Mouse (Mus musculus) lung, adult 2 months (tissue): ENCODE data around the gene Wdfy1. TPM values are rescaled to one million over a fixed set of nuclear protein-coding genes. Genes with fewer than 3 reads are reported as not detected.
A peak's percentile ranks its signal among the peaks of the same experiment; 100 is the strongest.

ENCODE experiments used
- DNase-seq: peaks from one replicate; pipeline ENCODE4 v3.0.0; 2022
- H3K4me1 ChIP-seq: fragments of 200-500 bp; 2 replicates; pipeline ENCODE4 v1.6.1; 2011; ENCODE audit warnings: low read length; ENCODE audit not compliant: control insufficient read depth, insufficient read depth
- H3K4me3 ChIP-seq: fragments of 200-500 bp; replicated peaks from 2 replicates; pipeline ENCODE3; 2011; ENCODE audit warnings: low read depth, mild to moderate bottlenecking, control low read depth, low read length; ENCODE audit errors: extremely low read depth
- CTCF ChIP-seq: fragments of 200-500 bp; IDR thresholded peaks from 2 replicates; pipeline ENCODE4 v1.5.1; 2011; ENCODE audit warnings: mild to moderate bottlenecking, low read length, control low read depth; ENCODE audit not compliant: insufficient read depth
- POLR2A ChIP-seq: fragments of 200-500 bp; IDR thresholded peaks from 2 replicates; pipeline ENCODE4 v1.6.1; 2011; ENCODE audit warnings: low read depth, mild to moderate bottlenecking, control low read depth, low read length, borderline replicate concordance; ENCODE audit errors: extremely low read depth
- WGBS: fragments of 180-500 bp; shearing (Covaris S2); methylation state at CpG from one replicate; pipeline ENCODE4 v1.1.7; 2018; 5-methylcytosine and 5-hydroxymethylcytosine counted together
- polyA plus RNA-seq: library from polyadenylated mRNA; depleted of rRNA; stranded (reverse); fragments of >200 nt; gene quantifications from 2 replicates; pipeline ENCODE4 v1.2.3, GENCODE M21; 2012

The Wdfy1 gene
- polyA plus RNA-seq, 1 experiment: 42.4 TPM

DNA sequence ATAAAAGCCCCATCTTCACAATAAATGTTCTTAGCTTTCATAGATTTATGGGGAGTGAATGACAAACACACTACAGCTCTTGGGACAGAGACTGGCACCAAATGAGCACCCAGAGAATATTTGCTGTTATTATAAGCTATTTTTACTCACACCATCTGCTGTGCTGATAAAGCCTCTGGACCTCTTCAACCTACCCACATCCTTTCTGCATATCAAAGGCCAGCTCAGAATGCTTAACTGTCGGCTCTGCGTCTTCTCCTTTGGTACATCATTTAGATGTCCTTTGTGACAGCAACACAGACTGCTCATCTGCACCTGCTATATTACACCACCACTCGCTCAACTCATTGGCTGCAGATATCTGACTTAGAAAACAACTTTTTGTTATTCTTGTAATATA is 21.1 kb upstream of the Wdfy1 start:
- H3K4me1 ChIP-seq: no peaks in the 10 kb centered on the region
- TF ChIP-seq POLR2A (no peak), CTCF (no peak)
- 93% methylated on average over 3 of the region's 3 CpGs for WGBS
- no peak for DNase-seq
- no peak overlapping the region for H3K4me3 ChIP-seq

DNA sequence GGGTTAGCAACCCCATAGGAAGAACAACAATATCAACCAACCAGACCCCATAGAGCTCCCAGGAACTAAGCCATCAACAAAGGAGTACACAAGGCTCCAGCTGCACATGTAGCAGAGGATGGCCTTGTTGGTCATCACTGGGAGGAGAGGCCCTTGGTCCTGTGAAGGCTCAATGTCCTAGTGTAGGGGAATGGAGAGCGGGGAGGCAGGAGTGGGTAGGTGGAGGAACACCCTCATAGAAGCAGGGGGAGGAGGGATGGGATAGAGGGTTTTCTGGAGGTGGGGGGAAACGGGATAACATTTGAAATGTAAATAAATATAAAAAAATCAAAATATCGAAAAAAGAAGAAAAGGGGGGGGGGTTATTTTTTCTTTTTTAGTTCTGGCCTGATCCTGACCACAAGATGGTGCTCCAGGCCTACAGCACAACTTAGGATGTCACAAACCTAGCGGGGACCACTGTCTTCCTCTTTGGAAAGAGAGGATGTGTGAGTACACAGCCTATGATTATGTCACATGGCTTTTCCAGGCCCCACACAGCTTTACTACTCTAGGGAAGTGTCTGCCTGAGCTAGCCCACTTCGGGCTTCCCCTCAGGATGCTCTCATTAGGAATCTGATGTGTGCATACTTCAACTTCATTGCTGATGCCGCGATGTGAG is 10.5 kb upstream of the Wdfy1 start:
- TF ChIP-seq POLR2A: no peak
- peak; percentile 50 for TF ChIP-seq CTCF
- Histone ChIP-seq H3K4me3 (no peak overlapping the region), H3K4me1 (no peaks in the 10 kb centered on the region)
- no peak for DNase-seq
- WGBS: 57% methylated on average over 7 of the region's 7 CpGs

DNA sequence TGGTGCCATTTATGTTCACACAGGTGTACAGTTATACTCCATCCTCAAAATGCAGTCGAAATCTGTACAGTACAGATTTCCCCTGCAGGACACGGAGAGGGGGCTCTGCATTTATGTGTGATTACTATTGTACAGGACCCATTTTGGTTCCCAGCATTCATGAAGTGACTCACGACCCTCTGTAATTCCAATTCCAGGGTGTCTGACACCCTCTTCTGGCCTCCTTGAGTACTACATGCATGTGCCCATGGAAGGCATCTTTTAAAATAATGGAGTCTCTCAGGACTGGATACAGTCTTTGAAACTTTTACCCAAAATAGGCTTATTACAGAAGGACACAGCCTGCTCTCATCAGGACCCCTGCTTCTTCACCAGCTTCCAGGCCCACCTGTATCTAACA is 6.5 kb upstream of the Wdfy1 start:
- H3K4me3 ChIP-seq: no peak overlapping the region
- 92% methylated on average over 3 of the region's 3 CpGs for WGBS
- no peaks in the 10 kb centered on the region for H3K4me1 ChIP-seq
- no peak for DNase-seq
- TF ChIP-seq POLR2A (no peak), CTCF (0 out of 2 replicates have a peak, but pooled peaks have one; percentile 19)

DNA sequence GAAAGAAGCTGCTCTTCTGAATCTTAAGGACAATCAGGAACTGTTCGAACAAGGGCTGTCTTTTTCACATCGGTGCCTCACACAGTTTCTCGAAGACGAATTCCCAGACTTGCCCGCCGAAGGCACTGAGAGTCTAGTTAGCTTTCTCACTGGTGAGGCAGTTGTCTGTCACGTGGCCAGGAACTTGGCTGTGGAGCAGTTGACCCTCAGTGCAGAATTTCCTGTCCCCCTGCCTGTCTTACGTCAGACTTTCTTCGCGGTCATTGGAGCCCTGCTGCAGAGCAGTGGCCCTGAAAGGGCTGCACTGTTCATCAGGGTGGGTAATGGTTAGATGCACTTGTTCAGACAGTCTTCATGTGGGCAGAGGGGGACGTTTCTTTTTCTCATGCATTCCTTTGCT is 2.1 kb upstream of the Wdfy1 start:
- no peak for TF ChIP-seq POLR2A
- no peak for TF ChIP-seq CTCF

DNA sequence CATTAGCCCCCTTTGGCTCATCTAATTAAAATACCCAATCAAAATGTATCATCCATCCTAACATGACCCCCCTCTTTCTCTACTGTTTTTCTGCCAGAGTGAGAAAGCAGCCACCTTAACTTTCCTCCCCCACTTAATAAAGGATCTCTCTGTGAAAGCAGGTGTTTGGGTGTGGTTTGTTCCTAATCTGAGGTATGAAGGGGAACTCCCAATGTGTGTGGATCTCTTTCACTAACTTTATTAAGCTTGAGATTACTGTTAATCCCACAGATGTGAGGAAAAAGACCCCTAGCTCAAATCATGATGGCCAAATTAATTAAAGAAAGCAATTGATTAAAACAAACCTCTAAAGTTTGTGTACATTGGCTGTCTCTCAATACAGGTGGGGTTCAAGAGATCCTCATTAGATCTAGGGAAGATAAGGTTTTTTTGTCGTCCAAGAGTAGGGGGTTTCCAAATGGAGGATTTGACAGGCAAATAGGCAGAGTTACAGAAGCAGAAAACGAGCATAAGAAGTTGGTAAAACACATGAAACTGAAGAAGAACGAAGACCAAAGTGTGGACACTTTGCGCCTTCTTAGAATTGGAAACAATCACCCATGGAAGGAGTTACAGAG is 1.7 kb downstream of the Wdfy1 start:
- TF ChIP-seq POLR2A (no peak), CTCF (no peak)
- no peak overlapping the region for H3K4me3 ChIP-seq
- no peak for DNase-seq
- H3K4me1 ChIP-seq: no peaks in the 10 kb centered on the region
- 72% methylated on average over 4 of the region's 4 CpGs for WGBS

More for the DNA sequence above, 2.1 kb upstream of the Wdfy1 start:
- no peak overlapping the region for H3K4me3 ChIP-seq
- no peaks in the 10 kb centered on the region for H3K4me1 ChIP-seq
- 73% methylated on average over 11 of the region's 11 CpGs for WGBS
- DNase-seq: no peak

DNA sequence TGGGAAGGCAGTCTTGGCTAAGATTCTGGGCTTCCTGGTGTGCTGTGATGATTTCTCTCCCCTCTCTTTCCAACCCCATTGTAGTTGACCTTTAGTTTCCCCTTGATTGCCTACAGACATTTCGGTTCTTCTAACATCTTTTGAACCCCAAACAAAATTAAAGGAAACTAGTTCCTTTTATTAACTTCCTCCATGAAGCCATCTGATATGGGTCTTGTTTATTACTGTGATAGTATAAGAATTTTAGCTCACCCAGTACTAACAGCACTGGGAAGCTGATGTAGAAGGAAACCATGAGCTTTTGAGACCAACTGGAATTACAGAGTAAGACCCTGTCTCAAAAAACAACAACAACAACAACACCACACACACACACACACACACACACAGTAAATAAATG is 7.7 kb downstream of the Wdfy1 start:
- WGBS: 36% methylated on average over 1 of the region's 1 CpGs
- Histone ChIP-seq H3K4me3 (no peak overlapping the region), H3K4me1 (no peaks in the 10 kb centered on the region)
- no peak for TF ChIP-seq POLR2A
- no peak for TF ChIP-seq CTCF
- no peak for DNase-seq

DNA sequence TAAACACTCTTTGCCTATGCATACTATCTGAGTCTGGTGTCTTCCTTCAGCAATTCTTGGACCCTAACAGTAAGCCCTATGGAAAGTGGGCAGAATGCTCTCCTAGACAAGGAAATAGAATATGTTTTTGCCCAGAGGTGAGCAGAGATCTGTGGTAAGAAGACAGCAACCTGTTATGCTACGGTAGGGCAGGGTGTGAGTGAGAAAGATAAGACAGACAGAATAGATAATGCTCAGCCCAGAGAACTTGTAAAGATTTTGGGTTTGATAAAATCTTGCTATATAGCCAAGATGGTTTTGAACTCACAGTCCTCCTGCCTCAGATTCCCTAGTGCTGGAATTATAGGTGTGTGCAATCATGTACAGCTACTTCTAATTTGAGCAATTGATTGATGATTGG is 11.5 kb downstream of the Wdfy1 start:
- TF ChIP-seq POLR2A (no peak), CTCF (no peak)
- no peak for DNase-seq
- H3K4me1 ChIP-seq: peaks cover 7% of the 10 kb centered on the region
- 78% methylated on average over 1 of the region's 1 CpGs for WGBS
- no peak overlapping the region for H3K4me3 ChIP-seq

DNA sequence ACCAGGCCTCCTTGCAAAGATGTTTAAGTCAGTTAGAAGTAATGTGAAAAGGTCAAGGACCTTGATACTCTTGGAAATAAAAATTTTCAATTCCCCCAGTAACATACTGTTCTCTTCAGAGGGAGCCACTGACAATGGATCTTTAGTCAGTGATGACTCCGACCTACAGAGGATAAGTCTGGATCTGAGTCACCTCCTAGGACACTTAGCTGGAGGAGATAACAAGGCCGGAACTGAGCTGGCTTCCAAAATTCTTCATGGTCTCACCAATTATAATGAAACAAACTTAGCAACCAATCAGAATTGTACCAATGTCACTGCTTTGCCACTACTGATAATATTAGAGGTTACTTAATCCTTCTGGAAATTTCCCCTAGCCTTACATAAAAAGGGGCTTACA is 11.9 kb downstream of the Wdfy1 start:
- 81% methylated on average over 2 of the region's 2 CpGs for WGBS
- TF ChIP-seq CTCF (no peak), POLR2A (no peak)
- peaks cover 9% of the 10 kb centered on the region for H3K4me1 ChIP-seq
- no peak overlapping the region for H3K4me3 ChIP-seq
- DNase-seq: no peak

DNA sequence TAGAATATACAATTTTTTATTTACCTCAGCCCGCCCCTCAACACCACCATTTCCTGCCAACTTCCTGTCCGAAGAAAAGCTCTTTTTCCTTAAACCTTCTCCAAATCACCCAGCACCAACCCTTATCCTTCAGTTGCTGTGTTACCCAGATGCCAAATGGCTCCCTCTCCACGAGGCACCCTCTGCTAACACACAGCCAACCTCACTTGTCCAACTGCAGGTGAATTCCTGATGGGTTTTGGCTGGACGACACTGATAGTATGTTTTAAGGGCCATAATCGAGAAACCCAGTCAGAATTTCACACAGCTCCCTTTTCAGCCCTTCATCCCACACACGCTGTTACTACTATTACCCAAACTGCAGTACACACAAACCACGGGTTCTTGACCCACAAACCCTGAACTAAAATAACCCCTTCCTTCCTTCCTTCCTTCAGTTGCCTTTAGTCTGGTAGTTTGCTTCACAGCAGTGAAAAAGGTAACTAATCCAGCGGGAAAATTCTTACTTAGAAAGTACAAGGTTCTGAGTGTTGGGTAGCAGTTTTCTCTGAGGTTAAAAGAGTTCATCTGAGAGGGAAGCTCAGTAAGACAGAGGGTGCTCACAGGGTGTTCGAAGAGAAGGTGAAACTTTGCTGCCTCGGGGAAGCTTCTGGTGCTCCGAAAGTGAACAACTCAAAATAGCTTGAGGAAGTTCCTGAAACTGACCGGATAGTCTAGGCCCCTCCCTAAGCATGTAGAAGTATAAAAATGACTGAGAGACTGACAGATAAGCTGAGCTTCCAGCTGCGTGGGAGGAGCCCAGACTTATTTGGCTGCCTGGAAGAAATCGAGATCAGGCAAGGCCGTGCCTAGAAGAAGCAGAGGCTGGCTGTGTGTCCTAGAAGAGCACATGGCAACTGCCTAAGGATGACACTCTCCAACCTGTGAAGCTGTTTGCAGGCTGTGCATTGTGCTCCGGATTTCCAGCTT is 13.4 kb downstream of the Wdfy1 start:
- TF ChIP-seq CTCF (no peak), POLR2A (no peak)
- Histone ChIP-seq H3K4me1 (peaks cover 9% of the 10 kb centered on the region), H3K4me3 (no peak overlapping the region)
- WGBS: 33% methylated on average over 16 of the region's 16 CpGs
- DNase-seq: no peak
